Mouse (Mus musculus): ENCODE data around the gene Lgr4.
A peak's percentile ranks its signal among the peaks of the same experiment; 100 is the strongest.

The Lgr4 gene

DNA sequence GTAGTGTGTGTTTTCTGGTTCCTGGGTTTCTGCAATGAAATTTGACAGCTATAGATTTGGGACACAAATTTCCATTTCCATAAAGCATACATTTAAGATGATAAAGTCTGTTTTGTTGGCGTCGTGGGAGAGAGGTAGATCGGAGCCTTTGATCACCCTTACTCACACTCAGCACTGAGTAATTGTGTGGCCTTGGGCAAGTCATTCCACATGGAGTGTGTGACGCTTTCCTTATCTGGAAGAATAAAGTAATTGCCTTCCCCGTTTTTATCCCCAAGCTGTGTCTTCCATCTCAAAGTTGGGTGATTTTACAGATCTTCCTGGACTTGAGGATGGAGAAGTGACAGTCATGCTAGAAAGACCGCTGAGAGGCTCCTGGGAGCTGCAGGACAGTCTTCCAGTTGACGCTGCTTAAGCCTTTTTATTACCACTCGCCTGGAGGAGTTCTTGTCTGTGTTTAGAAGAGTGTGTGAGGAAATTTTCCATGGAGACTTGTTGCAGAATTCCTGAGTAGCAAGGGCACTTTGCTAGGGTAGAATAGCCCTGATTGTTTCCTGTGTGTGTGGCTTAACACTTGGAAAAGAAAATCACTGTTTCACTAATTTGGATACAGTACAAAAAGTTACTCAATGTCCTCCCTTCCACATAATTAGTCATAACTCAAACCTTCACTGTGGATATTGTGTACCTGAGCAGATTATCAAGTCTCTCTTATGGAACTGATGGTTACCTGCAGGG, 4.0 kb downstream of the Lgr4 start:
- DNase-seq (ENCODE audit: extremely low spot score, low spot score): no peak

DNA sequence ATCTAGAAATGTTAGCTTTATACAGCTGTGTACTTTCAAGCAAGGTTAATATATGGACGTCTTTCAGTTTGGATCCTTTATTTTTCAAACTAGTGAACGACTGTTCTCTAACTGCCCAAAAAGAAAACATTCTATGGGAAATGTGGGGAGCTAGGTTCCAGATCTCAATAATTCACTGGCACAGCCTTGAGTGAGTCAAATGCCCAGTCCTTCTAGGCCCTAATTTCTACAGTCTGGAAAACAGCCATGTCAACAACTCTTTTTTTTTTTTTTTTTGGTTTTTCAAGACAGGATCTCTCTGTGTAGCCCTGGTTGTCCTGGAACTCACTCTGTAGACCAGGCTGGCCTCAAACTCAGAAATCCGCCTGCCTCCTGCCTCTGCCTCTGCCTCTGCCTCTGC, 4.9 kb downstream of the Lgr4 start:
- DNase-seq (ENCODE audit: extremely low spot score, low spot score): no peak

DNA sequence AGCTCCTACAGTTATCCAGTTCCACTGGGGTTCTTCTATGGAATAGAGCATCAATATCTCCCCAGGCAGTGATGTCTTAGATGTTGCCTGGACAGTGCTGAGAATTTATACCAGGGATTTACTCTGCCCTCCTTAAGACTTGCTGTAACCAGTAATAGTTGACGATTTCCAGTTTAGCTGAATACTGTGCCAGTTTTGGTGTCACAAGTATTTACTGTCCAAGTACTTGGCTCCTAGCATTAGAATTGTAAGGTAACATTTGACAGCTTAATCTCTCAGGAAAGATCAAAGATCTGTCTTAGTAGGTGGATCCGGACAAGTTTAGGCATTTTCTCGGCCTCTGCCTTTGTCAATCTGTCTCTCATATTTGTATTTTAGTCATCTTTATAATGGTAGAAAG, 5.6 kb downstream of the Lgr4 start:
- no peak for DNase-seq (ENCODE audit: extremely low spot score, low spot score)

DNA sequence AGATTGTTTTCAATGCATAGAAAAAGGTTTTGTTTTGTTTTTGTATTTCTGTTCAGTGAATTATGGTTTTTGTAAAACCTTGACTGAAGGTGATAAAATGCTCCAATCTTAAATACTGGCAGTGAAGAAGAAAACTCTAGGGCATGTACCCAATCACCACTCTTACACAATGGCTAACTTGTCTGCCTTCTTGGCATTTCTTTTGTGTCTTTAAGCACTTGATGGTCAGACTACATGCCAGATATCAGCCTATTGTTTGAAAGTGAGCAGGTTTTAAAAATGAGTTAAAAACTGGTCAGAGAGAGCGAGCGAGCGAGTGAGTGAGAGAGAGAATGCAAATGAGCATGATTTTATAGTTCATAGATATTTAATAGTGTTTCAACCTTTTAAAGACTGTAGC, 6.5 kb downstream of the Lgr4 start:
- DNase-seq (ENCODE audit: extremely low spot score, low spot score): no peak

DNA sequence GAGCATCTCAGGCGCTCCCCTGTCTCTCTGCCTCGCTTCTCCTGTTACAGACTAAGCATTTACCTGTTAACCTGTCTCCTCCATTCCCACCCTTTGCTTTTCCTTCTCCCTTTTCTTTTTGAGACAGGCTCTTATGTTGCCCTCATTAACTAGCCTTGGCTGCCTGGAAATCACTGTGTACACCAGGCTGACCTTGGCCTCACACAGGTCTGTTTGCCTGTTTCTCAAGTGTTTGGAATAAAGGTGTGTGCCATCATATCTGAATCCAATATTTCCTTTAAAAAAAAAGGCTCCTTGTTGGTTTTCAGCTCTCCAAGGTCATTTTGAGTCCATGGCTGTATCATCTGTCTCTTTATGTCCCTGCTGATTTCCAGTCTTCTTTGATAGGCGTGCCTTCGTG, 9.5 kb downstream of the Lgr4 start:
- no peak for DNase-seq (ENCODE audit: extremely low spot score, low spot score)

DNA sequence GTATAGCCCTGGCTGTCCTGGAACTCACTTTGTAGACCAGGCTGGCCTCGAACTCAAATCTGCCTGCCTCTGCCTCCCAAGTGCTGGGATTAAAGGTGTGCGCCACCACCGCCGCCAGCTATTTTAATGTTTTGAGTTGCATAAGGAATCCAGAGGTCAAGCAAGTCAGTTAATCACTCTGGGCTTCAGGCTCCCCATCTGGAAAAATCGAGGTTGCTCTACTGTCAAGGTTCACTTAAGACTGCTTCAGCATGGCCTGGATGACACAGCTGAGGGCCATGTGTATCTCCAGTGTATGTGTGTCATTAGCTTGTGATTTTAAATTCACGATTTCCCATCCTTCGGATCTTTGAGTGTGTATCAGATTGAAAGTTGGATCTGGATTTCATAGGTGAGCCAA, 10.0 kb downstream of the Lgr4 start:
- no peak for DNase-seq (ENCODE audit: extremely low spot score, low spot score)

DNA sequence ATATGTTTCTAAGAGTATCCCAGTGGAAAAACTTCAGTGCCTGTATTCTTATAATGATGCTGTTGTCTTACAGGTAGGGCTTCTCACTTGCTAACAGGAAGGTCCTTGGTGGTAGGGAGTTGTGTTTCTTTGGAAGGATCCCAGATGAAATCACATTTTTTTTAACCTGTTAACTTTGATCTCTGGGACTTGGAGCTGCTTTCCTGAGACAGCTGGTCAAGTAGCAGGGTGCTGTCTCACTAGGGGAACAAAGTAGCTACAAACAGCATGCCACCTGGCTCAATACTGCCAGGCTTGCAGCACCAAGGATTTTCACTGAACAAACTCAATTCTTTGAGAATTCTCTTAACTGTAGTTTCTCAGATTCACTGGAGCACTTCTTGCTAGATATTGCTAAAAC, 10.4 kb downstream of the Lgr4 start:
- DNase-seq (ENCODE audit: extremely low spot score, low spot score): no peak

DNA sequence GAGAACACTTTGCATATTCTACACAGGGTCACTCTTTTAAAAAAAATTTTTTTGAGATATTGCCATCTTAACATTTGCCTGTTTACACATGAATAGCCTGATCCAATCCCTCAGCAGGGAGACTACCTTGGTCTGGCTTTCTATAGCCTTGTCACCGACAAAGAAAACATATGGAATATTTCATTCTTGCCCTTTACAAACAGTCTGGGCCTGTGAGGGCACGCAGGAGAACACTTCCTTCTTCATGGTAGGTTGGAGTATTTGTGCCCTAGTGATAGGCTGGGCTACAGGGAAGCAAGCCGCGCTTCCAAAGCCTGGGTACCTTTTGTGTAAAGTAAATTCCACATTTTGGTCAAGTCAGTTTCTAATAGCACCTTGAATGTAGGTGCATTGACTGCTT, 11.3 kb downstream of the Lgr4 start:
- no peak for DNase-seq (ENCODE audit: extremely low spot score, low spot score)

DNA sequence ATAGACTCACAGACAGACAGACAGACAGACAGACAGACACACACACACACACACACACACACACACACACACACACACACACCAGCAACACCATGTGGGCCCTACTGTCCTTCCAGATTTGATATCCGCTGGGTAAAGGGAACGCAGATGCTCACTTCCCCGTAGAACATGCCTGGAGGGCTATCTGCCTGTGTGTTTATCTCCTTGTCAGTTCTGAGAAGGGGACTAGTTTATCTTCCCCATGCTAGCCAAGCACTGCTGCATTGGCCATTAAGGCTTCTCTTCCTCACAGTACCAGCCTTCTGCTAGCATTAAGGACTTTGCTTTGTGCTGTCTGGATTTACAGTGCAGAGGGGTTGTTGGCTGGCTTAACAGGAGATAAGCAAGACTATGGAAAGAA, 11.8 kb downstream of the Lgr4 start:
- DNase-seq (ENCODE audit: extremely low spot score, low spot score): no peak

DNA sequence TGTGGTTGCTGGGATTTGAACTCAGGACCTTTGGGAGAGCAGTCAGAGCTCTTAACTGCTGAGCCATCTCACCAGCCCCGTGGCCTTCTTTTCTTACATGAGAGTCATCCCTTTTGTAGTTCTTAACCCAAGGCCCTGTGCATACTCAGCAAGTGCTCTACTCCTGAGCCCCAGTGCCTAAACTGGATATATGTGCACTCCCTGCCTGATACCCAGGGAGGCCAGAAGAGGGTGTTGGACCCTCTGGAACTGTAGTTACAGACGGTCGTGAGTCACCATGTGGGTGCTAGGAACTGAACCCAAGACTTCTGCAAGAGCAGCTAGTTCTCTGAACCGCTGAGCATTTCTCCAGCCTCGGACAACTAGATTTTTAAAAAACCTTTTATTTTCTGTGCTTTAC, 12.9 kb downstream of the Lgr4 start:
- DNase-seq (ENCODE audit: extremely low spot score, low spot score): no peak

DNA sequence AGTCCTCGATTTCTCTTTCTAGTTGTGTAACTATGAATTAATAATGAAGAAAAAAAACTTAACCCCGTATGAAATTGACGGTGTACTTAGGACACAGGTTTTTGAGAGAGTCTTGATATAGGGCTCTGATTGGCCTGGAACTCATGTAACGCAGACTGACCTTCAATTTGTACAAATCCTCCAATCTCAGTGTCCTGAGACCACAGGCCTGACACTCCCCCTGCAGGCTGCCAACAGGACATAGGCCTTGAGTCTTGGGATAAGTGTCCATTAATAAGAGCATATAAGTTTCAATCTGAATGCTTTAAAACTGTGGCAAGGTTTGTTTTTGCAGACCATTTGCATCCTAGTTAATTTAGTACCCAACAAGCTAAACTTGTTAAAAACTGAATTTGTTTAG, 13.3 kb downstream of the Lgr4 start:
- DNase-seq (ENCODE audit: extremely low spot score, low spot score): no peak

DNA sequence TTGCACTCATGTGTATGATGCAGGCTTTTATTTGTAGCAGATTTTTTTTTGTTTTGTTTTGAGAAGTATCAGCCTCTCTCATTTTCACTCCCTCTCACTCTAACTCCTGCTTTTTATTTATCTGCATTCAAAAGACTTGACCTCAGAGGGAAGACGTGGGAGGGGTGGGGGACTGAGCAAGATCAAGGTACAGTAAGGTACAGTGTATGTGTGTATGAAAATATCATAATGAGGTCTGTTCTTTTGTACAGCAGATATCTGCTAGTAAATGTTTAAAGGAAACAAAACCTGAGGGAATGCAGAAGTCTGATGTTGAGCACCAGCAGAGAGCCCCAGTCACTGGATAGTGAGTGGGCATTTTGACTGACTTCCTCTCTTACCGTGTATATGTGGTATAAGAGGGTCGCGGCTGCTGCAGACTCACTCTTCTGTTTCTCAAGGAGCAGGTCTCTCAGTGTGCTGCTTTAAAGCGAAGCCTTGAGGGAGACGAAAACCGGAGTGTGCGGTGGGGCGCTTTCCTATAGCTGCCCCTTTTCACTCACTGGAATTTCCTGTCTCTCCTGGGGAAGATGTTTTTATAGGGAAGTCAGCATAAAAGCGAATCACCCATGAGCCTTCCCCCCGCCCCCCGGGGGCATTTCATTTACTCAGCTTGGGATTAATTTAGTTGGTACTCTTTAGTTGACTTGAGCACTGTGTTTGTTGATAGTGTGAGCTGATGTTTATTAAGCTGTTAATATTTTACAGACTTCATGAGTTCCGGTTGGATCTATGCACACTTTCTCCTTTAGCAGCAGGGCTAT, 14.7 kb downstream of the Lgr4 start:
- peak; percentile 36 for DNase-seq (ENCODE audit: extremely low spot score, low spot score)

DNA sequence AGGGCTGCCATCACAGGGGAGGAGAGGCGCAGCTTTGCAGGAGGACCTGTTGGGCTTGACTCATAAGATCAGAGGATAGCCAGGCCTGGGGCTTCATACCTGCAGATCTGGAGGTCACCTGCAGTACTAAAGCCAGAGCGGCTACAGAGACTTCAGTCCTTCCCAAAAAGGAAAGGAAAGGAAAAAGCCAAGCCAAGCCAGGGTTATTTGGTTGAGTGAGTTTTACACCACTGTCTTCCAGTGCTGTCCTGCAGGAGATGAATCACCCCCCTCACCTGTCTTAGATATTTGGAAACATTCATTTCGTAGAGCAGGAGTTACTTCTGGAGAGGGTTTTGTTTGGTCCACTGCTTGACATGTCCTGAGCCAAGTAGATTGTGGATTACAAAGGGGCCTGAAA, 15.7 kb downstream of the Lgr4 start:
- DNase-seq (ENCODE audit: extremely low spot score, low spot score): no peak

DNA sequence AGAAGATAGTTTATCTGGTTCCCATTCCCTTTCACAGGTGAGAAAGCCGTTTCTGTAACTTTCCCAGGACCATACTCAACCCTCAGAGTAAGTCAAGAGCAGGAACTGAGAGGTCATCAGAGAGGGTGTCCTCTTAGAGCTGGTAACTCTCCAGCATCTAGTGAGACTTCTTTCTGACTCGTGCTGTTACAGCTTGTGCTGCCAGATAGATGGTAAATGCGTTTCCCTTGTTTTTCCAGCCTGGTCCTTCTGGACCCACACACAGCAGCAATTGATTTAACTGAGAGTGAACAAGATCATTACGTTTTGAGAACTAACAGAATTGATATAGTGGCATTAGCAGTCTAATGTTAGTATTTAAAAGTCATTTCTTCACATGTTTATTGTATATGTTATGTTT, 16.6 kb downstream of the Lgr4 start:
- no peak for DNase-seq (ENCODE audit: extremely low spot score, low spot score)

DNA sequence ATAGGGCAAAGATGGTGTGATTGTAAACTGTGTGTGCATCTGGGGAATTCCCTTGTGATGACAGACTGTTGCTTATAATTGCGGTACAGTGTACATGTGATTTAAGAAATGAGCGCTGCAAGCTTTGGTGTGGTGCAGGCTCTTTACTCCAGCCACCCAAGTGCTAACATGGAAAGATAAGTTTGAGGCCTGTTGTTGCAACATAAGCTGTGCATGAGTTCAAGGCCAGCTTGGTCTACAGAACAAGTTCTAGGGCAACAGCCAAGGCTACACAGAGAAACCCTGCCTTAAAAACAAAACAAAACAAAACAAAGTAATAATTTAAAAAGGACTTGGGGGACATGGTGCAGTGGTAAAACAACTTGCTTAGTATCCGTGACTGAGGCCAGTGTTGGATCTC, 17.7 kb downstream of the Lgr4 start:
- no peak for DNase-seq (ENCODE audit: extremely low spot score, low spot score)

DNA sequence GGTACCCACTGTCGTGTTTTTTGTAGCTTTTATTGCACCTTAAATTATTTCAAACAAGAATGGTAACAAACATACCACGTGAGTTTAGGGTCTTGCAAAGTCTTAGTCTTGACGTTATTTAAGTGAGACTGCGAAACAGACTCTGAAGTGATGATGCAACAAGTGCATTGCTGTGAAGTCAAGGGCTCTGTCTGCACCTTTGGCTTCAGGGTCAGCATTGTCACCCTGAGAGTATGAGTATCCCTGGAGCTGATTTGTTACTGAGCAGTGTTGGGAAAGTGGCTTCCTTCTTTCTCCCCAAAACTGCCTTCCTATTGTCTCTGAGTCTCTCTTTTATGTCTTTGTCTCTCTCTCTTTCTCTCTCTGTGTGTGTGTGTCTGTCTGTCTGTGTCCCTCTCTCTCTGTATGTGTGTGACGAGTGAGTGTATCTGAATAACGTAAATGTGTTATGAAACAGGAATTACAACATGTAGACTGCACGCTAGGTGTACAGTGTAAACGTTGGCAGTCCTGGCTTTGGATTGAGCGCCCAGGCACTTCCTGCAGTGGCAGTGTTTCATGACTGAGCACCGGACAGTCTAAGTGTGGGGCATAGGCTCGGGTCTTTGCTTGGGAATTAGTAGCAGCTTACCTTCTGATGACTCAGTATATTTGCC, 18.4 kb downstream of the Lgr4 start:
- DNase-seq (ENCODE audit: extremely low spot score, low spot score): no peak

DNA sequence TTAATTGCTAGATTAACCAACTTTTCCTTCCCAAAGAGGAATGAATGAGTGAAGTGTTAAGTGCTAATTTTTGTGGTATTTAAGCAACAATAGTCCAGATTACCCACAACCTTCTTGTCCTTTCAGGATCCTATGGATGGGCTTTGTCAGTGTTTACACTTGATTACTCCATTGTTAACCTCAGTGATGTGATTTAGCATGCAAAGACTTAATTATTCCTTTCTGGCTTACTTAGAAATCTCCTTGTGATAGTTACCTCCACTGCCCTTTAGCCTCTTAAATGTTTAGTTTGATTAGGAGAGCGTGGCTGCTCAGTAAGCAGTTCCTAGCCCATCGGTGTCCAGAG, 18.9 kb downstream of the Lgr4 start:
- DNase-seq (ENCODE audit: extremely low spot score, low spot score): no peak

DNA sequence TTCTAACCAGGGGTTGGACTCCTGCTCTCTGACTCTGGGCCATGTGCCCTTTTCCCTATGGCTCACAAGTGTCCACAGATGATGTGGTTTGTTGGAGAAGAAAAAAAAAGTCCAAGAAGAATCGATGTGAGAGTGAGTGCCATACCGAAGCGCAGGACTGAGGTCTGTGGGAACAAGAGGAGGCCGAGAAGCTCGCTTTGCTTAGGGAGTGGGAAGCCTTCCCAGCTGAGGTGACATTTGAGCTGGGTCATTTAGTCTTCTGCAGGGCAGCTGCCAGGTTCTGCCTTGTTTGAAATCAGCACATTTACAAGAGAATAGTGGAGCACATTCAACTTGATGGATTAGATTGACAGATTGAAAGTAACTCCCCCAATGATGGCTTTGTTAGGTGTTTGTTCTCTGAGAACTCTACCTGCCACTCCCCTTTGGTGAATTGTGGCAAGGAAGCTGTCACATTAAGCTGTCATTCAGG, 24.6 kb downstream of the Lgr4 start:
- DNase-seq (ENCODE audit: extremely low spot score, low spot score): peak; percentile 49

DNA sequence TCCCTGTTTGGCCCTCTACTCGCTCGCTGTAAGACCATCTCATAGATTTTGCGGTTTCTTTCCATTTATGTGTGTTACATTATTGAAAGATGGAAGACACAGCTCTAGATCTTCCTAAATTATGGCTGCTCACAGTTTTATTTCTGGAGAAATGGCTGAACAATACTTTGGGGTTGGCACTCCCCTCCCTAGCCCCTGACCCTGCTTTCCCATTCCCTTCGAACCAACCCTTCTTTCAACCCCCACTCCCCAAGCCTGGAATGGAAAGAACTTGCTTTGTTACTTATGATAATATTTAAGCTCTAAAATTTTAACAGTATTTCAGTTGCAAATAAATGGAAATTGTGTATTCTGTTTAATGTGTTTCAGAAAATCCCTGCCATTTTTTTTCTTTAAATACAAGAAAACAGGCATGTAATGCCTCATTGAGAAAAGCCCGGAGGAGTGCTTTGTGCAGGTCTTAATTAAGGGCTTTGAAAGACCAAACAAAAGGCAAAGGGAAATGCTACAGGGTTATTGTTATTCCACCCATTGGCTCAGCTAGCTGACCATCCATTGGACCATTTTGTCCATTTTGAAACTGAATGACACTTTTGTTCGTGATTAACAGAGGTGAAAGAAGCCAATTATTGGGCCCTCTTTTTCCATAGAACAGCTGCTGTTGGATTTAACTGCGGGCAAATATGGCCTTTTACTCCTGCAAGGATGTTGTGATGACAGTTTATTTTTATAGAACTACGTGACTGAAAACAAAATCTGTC, 25.5 kb downstream of the Lgr4 start:
- DNase-seq (ENCODE audit: extremely low spot score, low spot score): no peak

DNA sequence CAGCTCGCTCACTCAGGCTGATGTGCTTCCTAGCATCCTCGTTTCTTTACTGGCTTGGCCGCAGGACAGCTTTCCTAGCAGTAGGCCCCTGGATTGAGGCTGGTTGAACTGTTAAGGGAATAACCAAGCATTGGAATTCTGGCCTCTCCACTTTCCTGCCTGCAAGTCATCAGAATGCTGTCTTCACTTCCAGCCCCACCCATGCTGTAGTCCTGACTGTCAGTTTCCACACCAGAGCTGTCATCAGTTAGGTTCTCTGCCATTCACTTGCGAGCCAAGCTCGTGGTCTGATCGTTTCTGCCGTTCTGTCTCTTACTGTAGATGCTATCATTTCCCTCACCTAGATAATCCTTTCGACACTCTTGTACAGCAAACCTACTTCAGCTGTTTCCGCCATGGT, 27.5 kb downstream of the Lgr4 start:
- DNase-seq (ENCODE audit: extremely low spot score, low spot score): no peak

DNA sequence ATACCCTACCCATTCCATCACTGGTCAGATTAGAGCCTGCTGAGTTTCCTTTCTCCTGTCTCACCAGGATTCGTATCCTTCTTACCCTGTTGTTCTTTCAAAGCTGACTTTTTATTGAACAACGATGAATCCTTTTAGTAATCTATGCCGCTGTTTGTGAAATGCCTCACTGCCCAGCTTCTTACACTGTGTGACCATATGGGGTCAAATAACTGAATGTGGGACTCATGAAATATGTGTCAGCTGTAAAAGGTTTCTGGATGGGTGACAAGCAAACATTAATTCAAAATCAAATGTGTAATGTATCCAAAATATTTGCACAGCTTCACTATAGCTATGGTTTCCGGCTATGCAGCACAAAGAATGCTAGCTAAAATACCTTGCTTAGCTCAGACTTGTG, 28.1 kb downstream of the Lgr4 start:
- DNase-seq (ENCODE audit: extremely low spot score, low spot score): no peak

DNA sequence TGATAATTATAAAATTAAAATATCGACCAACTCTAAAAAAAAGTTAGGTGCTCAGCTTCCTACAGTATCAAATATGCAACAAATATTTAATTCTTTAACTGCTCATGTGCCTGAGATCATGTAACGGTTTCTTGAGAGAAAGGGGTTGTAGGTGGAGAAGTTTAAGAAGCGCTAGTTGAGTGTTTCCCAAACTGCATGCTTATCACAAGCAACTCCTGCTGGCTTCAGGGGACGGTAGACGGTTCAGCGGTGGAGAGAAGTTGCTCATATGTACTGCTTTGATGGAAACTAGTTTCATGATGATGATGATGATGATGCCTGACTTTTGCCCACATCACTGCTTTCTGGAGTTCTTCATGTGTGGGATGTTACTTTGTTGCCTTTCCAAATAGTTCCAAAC, 29.0 kb downstream of the Lgr4 start:
- no peak for DNase-seq (ENCODE audit: extremely low spot score, low spot score)

Measured in neural tube, embryonic 10.5 days (tissue).